Mouse (Mus musculus): Measurements from ENCODE around the gene Rph3a.

DNA sequence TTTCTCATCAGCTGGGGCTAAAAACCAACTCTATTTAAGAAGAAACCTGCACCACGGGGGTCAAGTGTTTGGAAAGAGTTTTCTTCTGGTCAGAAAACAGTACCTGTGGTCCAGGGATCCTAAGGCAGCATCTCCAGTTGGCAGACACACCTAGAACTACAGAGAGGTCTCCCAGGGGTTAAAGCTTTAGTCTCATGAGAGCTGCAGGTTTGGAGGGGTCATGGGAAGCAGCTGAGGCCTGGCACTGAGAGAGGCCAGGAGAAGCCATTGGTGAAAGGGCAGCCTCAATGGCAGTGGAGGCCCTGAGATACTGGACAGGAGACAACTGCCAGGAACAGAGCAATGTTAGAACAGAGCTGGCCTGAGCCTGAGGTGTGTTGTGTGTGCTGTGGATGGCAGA is 109.2 kb downstream of the Rph3a start:
- TF ChIP-seq GATA1 (IDR thresholded peaks at IDR 0.05; ENCODE audit: low read length) = no peak
- no peak for TF ChIP-seq TAL1 (IDR thresholded peaks at IDR 0.05; ENCODE audit: low read length)

Measured in erythroblast, embryonic 14.5 days (primary cell).